ENCODE assay signal across 10 mouse cellular contexts in genomic region chr15:81064143-81064542, GRCm38 (mm10).
DNase-seq lines count a peak whose midpoint lies in the region; ATAC-seq lines count a peak whose summit lies in the region.
"Had no signal": no experiment of that assay in that cellular context is flagged by ENCODE, and none has a peak within 500 bp of the region (broad histone marks: within the 10 kb centered on the region; RNA-seq: fewer than 3 reads in every experiment).

No protein-coding gene starts in this region.

- H3K36me3 ChIP-seq in kidney, embryonic 15.5 days, result no peaks in the 10 kb centered on the region; the same call in 1 of the 2 replicates
- H3K36me3 ChIP-seq: limb, embryonic 13.5 days had no signal

- DNase-seq in kidney, adult 8-10 months, result peak; percentile 26 to 38
- peak; percentile 74 for DNase-seq in 3T3-L1 (ENCODE audit: low read depth, low spot score)
- DNase-seq in CD4-positive helper T cell, adult 2 months (ENCODE audit: low read depth, low spot score), result peak; percentile 46
- DNase-seq in cerebellum, adult 9-11 months, result peak; percentile 27
- DNase-seq in naive thymus-derived CD4-positive, alpha-beta T cell, adult 2 months (ENCODE audit: low read depth), result peak; percentile 70
- DNase-seq in gastrocnemius, adult 8-10 months (ENCODE audit: low spot score in 2 of 2), result no peak

- no peak overlapping the region for H3K4me2 ChIP-seq in kidney, embryonic 15.5 days
- H3K4me2 ChIP-seq: limb, embryonic 13.5 days had no signal

- H3K4me3 ChIP-seq in kidney, embryonic 15.5 days (replicated peaks), result no peak overlapping the region
- H3K4me3 ChIP-seq: erythroblast, embryonic 14.5 days; limb, embryonic 13.5 days had no signal

- H3K9me3 ChIP-seq in kidney, embryonic 15.5 days (replicated peaks), result no peaks in the 10 kb centered on the region

- 48% methylated on average over 1 of the region's 1 CpGs for WGBS in kidney, embryonic 15.5 days

- H3K9ac ChIP-seq in kidney, embryonic 15.5 days, result no peak overlapping the region
- H3K9ac ChIP-seq: limb, embryonic 13.5 days had no signal

- no peaks in the 10 kb centered on the region for H3K27me3 ChIP-seq in kidney, embryonic 15.5 days
- H3K27me3 ChIP-seq: limb, embryonic 13.5 days had no signal

- no peak overlapping the region for H3K27ac ChIP-seq in kidney, embryonic 15.5 days
- H3K27ac ChIP-seq: limb, embryonic 13.5 days had no signal

- no peak for ATAC-seq in kidney, embryonic 15.5 days (replicated peaks; ENCODE audit: low FRiP score)
- ATAC-seq in erythroblast, adult 5-6 weeks (replicated peaks; ENCODE audit: low FRiP score, poor library complexity, severe bottlenecking), result no peak; the same call in 1 of the 2 replicates

- peaks cover 30% of the 10 kb centered on the region for H3K4me1 ChIP-seq in kidney, embryonic 15.5 days

Comparison
In these comparisons a context has a peak if more than half of its experiments do, and no peak if none do; other contexts are left out.
1. DNase-seq: peak in kidney, adult 8-10 months (2 of 2), 3T3-L1 (single experiment), CD4-positive helper T cell, adult 2 months (single experiment), cerebellum, adult 9-11 months (single experiment) and naive thymus-derived CD4-positive, alpha-beta T cell, adult 2 months (single experiment); none in gastrocnemius, adult 8-10 months (0 of 2).